Mouse (Mus musculus): ENCODE measurements around the gene Prrc2c. TPM values are rescaled to one million over a fixed set of nuclear protein-coding genes. Genes with fewer than 3 reads are reported as not detected.

Prrc2c gene
- total RNA-seq, 4 experiments from 2014 or later, result 168 to 195 (median 183) TPM

Small RNA genes lying within 50 kb of the gene (microRNA-seq; reads per million reads assigned to microRNA genes)
- 0 reads per million in 2 experiments for gene Gm27616

Other genes with a start within 250 kb of the Prrc2c start
- gene Mettl13, start 192.0 kb downstream of the Prrc2c start, total RNA-seq (2022), result 10 to 100 TPM; 11.9 to 16.4 (median 13.2) TPM
- 100 to 1,000 TPM in 3 of 4 experiments, 10 to 100 TPM in 1; 97.3 to 120 (median 106) TPM for gene Vamp4, start 170.0 kb downstream of the Prrc2c start, total RNA-seq (2022)
- gene Myoc, start 101.4 kb downstream of the Prrc2c start, total RNA-seq (2022), result 1 to 10 TPM; 3.6 to 7.6 (median 5.2) TPM
- not detected for gene Myocos, start 82.3 kb downstream of the Prrc2c start, total RNA-seq (2022)
- under 1 TPM in 1 of 4 experiments, not detected in 3; 0.26 TPM for gene Fmo4, start 73.4 kb upstream of the Prrc2c start, total RNA-seq (2022)
- gene Fmo1, start 126.1 kb upstream of the Prrc2c start, total RNA-seq (2022), result 10 to 100 TPM; 10.2 to 14.4 (median 11.7) TPM
- gene Fmo2, start 158.2 kb upstream of the Prrc2c start, total RNA-seq (2022), result 10 to 100 TPM in 1 of 4 experiments, 1 to 10 TPM in 3; 4.1 to 10.4 (median 6.6) TPM
- not detected for gene Fmo6, start 197.0 kb upstream of the Prrc2c start, total RNA-seq (2022)
- gene Fmo3, start 244.0 kb upstream of the Prrc2c start, total RNA-seq (2022), result not detected

Data from left cerebral cortex, adult 8-10 months (tissue).